Mouse (Mus musculus): ENCODE data around the gene Uap1.

Gene Uap1

DNA sequence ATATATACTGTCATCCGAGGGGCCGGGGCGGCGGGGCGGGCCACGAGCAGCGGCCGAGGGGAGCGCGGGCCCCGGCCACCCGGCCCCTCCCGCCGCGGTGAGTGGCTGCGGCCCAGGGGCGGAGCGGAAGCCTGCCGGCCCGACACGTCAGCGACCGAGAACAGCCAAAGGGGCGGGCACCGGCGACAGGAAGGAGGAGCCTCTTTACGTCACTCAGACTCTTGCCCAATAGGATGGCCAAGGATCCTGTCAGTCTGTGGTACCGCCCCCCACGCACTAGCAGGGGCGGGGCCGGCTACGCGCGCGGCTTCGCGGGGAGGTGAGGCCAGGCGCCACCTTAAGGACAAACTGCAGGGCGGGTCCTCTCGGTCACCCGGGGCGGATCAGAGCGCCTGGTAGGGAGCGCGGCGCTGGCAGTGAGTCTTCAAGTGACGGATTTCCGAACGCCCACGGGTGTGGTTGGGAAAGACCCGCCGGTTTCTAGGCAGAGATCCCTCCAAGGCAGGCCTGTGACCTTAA is at the start of gene Uap1:
Uap1 (minus strand) TSS at position 144 of the 519 bp plus-strand sequence.
- DNase-seq (ENCODE audit: low spot score in 2 of 2): peak; percentile 98

DNA sequence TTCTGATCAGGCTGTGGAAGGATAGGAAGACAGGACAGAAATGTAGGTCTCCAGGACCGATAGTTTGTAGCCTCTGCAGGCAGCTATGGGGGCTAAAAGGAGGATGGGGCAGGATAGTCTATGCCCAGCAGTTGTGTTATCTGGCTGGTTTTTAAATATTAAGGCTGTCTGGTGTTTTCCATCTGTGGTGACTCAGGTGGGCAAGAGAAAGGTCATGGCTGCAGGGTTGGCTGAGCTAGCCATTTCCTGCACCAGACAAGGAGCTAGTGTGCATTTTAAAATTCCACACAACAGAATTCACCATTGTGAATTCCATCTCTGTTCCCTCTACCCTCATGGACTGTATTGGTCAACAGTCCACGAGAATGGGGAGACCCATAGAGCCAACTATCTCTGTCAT is 48.5 kb upstream of the Uap1 start:
- DNase-seq (ENCODE audit: low spot score in 2 of 2): no peak

DNA sequence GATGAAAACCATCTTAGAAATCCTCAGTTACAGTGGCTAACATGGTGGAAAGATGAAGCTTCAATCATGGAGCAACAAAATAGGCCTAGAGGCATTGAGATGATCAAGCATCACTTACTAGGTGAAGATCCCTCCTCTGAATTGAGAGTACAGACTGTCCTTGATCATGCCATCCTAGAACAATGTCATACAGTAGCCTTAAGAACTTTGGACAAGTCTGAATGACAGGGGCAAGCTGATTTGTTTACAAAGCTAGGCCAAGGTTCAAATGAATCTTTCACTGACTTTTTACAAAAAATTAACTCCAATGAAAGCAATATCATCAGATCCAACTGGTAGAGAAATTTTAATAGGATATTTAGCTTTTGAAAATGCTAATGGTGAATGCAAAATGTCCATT is 45.6 kb upstream of the Uap1 start:
- DNase-seq (ENCODE audit: low spot score in 2 of 2): no peak

DNA sequence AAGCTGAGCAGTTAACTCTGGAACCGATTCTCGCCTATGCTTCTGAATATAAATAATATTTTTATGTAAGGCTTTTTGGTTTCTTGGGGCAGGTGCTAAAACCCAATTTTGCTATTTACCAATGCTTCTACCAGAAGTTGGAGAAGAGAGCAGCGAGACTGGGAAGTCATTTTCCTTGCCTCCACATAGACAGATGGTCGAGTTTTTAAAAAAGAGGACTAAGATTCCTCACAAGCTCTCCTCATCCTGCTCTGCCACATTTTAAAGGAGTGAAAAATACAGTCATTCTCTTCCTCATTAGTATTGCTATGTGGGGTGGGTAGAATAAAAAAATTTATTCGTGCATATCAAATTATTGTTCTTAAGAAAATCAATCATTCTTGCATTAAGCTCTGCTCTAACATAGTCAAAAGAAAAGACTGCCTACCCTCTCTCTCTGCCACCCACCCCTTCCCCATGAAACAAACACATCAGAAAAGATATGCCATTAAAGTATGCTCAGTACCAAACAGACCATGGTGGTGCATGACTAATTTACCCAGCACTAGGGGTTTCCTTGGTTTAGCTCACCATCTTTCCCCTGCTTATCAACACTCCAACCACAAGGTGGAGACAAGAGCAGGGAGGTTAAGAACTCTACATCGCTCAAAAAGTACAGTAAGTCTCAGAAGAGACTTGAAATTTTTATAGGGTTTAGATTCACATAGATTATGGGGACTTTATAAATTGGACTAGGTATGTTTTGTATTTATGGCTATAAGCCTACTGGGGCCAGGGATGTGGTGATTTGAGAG is 43.5 kb upstream of the Uap1 start:
- peak in 1 of 2 experiments; percentile 20 for DNase-seq (ENCODE audit: low spot score in 2 of 2)

DNA sequence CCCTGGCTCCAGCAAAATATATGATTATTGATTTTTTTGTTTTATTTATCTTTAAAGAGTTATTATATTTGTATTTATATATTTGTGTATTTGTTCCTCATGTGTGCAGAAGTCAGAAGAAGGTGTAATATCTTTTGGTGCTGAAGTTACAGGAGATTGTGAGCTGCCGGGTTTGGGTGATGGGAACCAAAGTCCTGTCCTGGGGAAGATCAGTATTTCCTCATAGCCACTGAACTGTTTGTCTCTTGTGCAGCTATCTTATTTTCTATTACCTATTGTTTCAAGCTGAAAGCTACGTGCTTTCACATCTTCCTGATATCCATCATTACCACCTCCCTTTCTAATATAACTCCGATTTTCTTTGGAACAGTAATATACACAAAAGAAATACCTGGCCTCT is 40.8 kb upstream of the Uap1 start:
- no peak for DNase-seq (ENCODE audit: low spot score in 2 of 2)

DNA sequence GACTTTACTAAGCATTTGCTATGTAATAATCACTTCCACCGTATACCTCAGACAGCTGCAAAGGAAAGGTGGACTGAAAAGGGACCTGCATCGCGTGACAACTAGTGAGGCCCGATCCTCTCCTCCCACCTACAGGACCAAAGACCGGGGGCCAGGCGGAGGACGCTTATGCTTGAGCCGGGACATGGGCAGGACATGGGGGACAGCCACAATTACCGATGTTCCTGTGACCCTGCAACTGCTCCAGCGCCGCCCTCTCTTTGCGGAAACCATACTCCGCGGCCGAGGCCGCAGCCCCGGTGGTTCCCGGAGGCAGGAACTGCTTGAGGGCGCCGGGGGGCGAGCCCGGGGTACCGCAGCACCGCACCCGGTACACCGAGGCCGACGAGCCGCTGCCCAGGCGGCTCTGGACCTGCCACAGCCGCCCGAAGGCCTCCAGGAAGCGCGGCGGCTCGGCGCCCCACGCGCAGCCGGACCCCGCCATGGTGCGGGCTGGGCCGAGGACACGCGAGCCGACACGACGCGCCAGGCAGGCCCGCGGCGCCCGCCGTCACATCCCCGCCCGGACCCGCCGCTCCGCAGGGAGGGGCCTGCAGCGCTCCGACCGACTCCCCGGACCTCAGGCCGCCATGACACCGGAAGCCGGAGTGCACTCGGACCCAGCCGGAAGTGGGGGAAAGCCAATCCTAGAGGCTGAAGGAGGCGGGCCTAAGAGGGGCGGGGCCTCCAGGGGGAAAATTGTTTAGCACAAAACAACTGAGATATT is 40.2 kb upstream of the Uap1 start, which contains the start of gene Uhmk1:
Uhmk1 (minus strand) TSS at position 641 of the 766 bp plus-strand sequence.
- DNase-seq (ENCODE audit: low spot score in 2 of 2): peak; percentile 69 to 89

DNA sequence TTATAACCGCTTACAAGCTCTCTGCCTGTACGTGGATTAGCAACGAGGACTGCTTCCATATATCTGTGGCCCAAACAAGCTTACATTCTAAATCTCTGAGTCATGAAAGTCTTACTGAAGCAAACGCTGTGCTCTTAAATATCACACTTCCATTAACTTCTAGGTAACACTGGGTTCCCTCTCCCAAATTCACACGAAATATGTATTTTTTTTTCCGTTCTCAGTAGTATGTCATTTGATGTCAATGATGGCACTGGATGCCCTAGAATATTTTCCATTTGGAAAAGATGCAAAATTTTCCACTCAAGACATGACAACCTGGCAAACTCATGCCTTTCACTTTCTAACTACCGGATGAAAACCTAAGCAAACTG is 39.6 kb upstream of the Uap1 start:
- no peak for DNase-seq (ENCODE audit: low spot score in 2 of 2)

DNA sequence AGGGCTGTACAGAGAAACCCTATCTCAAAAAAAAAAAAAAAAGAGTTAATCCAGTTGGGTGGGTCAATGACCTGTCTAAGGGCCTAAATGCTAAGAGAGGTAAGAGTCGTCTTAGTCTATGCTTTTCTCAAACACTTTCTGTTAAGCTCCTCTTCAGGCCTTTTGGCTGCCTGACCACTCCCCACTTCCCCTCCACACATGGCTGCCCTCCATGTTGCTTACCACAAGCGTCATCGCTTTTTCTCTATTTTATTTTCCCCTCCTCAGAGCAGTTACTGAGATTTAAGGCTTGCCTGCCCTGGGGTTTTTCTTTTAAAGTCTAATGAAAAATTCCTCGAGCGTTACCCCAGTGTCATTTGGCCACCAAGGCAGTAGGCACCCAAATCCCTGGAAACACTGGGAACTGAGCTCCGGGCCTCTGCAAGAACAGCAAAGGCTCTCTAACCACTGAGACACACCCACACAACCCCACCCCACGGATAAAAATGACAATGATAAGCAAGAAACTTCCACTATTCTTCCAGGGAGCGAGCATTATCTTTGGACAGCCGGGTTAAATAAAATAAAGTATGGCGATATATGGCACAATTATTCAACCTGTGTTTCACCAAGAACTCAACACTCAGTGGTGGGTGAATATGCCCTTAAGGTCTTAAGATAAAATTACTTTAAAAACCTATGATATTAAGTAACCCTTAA is 38.6 kb upstream of the Uap1 start:
- DNase-seq (ENCODE audit: low spot score in 2 of 2): no peak

DNA sequence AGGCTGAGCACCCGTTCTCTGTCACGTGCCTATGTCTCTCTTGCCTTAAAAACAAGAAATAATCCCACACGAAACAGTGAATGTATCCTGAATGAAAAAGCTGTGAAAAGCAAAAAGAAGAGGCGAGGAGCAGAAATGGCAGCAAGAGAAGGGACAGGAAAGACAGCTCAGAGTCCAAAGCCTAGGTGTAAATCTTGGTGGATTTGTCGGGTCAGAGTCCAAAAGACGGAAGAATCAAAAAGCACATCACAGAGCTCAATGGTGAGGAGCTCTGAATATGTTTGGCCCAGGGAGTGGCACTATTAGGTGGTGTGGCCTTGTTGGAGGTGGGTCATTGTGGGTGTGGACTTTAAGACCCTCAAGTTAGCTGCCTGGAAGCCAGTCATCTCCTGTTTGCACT is 31.6 kb upstream of the Uap1 start:
- no peak for DNase-seq (ENCODE audit: low spot score in 2 of 2)

DNA sequence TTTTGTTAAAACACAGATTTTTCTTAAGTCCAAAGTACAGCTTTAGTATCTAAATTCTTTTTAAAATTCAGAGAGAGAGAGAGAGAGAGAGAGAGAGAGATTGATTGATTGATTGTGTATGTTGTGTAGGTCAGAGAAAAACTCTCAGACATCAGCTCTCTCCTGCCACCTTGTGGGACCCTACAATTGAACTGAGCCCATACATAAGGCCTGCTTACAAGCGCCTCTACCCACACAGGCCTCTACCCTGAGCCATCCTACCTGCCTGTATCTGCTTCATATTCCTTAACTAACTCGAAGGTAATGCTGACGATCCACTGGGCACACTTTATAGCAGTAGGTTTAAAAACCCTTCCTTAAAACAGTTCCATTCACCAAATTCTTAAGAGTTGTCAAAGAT is 25.6 kb upstream of the Uap1 start:
- DNase-seq (ENCODE audit: low spot score in 2 of 2): no peak

DNA sequence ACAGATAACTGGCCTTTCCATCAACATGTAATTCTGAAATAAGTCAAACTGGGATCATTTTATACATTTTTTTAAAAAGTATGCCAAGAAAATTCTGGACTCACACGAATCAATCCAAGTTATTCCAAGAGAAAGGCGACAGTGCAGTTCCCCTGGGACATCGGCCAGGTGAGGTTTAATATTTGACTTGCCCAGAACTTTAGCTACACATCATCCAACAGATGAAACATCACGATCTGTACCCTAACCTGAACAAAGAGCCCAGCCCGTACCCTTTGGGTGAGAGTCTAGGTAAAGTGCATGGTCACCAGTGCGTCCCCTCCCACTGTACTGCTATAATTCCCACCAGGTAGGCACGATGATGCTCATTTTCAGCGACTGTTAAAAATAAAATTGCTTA is 21.5 kb upstream of the Uap1 start:
- DNase-seq (ENCODE audit: low spot score in 2 of 2): no peak

DNA sequence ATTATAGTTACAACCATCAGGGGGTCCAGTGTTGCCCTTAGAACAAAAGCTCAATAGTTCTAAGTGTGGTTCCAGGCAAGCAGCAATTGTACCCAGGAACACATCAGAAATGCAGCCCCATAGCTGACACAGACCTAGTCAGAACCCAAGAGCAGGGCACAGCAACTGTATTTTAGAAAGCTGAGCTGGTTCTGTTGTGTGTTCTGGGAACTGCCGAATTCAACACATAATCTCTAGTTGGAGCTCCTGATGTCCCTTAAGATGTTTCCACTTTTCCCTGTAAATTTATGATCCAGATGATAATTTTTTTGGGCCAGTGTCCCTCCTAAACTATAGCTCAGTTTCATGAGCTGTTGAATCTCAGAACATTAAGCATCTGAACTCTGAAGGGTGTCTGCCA is 17.2 kb upstream of the Uap1 start:
- no peak for DNase-seq (ENCODE audit: low spot score in 2 of 2)

DNA sequence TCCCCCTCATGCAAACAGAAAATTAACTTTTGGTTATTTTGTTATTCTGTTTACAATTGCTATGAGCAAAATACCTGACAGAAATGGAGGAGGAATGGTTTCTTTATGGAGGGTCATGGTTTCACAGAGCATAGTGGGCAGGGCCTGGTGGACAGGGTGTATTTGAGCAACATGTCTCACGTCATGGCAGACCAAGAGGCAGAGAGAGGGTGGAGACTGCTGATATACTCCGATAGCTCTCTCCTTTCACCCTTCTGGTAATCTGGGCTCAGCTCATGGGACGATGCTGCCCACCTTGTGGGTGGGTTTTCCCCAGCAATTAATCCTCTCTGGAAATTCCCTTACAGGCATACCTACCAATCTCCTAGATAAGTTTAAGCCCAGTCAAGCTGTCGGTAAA is 15.5 kb upstream of the Uap1 start:
- no peak for DNase-seq (ENCODE audit: low spot score in 2 of 2)

DNA sequence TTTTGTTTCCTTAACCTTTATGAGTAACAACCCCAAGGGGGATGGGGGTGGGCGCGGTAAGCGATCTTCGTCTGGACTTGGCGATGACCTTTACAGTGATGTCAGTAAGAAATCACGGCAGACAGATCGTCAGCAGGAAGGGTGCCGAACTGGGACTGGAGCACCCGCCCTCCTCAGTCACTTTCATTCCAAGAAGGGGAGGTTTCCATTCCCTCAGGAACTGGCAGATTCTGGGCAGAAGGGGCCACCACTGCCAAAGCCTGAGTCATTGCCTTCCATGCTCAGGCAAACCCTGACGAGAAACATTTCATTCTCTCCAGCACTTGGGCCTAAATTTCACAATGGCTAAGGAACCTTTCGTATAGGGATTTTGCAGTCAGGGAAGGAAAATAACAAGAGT is 13.8 kb upstream of the Uap1 start:
- DNase-seq (ENCODE audit: low spot score in 2 of 2): peak in 1 of 2 experiments; percentile 24

DNA sequence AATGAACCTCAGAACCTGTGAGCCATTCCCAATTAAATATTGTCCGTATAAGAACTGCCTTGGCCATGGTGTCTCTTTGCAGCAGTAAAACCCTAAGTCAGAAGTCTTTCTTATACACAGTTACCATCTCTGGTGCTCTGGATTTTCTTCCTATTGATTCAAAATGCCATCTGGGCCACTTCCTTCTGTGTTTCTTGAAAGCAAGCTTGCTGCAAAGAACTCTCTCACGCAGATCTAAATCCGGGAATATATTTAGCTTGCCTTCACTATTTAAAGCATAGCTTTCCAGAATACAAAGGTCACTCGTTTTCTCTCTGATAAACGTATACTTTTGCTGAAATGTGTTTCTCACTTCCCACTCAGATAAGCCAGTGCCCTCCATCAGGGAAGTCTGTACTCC is 11.8 kb upstream of the Uap1 start:
- peak in 1 of 2 experiments; percentile 33 for DNase-seq (ENCODE audit: low spot score in 2 of 2)

DNA sequence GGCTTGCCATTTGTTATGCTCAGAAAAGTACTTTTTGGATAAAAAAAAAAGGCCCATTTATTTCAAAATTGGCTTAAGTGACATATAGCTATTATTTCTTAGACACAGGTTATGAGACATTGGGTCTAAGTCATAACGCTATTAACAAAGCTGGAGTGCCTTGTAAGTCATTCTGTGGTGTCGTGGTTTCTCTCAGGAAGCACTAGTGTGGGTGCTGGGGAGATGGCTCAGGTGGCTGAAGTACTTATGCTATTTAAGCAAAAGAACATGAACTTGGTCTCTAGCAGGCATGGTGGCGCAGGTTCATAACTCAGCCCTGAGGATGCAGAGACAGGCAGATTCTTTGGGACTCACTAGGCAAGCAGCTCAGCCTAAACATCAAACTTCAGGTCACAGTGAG is 10.4 kb upstream of the Uap1 start:
- DNase-seq (ENCODE audit: low spot score in 2 of 2): no peak

DNA sequence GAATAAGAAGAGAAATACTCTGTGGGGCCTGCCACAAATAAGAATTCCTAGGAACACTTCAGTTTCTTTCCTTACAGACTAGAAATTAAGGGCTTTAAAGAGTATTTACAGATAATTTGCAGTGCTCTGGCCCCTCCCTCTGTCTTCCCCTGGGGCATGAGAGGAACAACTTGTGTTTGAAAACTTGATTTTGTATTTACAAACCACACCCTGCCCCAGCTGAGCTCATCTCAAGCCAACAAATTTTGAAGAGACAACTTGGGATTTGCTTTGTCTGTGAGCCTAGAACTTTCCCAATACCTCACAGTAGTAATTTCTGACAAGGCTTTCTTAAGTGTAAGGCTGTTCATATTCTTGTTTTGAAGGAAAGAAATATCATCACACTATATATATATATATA is 7.9 kb upstream of the Uap1 start:
- DNase-seq (ENCODE audit: low spot score in 2 of 2): no peak

DNA sequence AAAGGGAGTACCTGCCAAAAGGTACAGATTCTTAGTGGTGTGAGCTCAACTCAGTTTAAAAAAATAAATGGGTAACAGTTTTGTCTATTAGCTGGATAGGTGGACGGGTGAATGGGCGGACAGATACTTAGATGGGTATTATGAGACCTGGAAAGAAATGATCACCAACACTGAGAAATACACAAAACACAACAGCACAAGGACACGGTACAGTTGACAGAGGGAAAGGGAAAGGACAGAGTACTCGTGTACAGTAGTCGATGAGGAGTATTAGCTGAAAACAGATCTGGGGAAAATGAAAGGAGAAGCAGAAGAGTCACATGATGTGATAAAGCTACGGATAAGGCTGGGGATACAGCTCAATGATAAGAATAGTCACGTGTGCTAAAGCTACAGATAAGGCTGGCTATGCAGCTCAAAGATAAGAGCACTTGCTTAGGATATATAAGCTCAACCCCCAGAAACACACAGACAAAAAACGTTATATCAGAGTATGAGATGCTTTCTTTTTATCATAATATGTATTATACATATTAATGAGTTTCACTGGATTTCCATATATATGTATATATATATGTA is 2.0 kb upstream of the Uap1 start:
- DNase-seq (ENCODE audit: low spot score in 2 of 2): no peak

DNA sequence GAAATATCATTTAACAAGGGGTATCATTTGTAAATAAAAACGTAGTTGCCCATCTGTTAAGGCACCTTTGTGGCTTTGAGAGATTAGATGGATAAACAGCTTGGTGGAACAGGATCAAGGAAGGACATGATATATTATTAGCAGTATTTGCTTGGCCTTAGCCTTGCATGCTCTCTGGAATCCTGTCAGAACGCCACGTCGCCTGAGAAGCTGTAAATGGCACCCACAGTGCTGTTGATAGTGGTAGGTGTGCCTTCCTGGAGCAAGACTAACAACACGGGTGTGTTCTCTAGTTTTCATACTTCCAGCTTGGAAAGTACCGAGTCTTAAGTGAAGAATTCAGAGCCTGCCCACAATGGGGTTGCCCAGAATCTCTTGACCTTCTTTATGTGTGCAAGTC is 1.1 kb upstream of the Uap1 start:
- no peak for DNase-seq (ENCODE audit: low spot score in 2 of 2)

DNA sequence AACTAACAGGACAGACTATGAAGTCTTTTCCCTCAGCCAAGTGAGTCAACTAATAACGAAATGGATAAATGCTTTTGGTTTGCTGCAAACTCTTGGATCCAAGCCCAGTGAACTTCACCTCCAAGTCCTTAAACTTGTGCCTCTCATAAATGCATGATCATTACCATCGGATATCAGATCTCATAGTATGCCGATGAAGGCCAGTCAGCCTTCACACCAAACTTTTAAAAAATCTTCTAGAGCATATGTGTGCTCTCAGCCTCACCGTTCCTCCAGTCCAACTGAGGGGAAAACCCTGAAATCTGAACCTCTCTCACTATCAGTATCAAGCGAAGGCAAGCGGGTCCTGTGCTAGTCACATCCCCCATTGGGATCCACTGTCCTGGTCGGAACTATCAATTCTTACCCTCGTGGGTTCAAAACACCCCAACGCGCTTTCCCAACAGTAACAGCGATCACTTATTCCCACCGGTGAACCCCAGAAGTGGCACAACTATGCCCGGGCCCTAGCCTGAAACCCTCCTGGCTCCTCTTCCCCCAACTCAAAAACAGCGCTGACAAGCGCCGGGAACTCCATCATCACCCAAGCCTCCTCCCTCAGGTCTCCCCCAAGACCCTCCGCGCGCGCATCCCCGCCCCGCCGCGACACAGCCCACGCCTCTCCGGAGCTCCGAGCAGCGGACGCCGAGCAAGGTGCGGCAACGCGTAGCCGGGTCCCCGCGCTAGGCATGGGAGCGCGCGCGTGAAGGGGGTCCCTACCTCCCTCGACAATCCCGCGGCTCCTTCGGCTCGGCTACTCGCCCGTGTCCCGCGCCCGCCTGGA is 555 bp downstream of the Uap1 start:
- DNase-seq (ENCODE audit: low spot score in 2 of 2): peak in 1 of 2 experiments; percentile 22

DNA sequence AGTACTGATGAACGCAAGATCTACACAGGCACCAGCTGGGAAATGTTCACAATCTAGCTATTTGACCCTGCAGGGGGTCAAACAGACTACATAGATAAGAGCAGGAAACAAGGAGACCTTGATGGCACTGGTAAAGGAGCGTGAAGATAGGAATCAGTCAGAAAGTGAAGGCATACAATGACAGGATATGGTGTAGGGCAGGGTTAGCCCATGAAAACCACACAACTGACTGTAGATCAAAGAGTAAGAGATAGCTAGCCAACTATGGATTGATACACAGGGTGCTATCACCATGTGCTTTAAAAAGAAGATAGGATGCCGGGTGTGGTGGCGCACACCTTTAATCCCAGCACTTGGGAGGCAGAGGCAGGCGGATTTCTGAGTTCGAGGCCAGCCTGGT is 7.0 kb downstream of the Uap1 start:
- DNase-seq (ENCODE audit: low spot score in 2 of 2): no peak

All from left cerebral cortex, adult 9 months (tissue).